Mouse (Mus musculus): ENCODE results near the gene Myo3b.

DNA sequence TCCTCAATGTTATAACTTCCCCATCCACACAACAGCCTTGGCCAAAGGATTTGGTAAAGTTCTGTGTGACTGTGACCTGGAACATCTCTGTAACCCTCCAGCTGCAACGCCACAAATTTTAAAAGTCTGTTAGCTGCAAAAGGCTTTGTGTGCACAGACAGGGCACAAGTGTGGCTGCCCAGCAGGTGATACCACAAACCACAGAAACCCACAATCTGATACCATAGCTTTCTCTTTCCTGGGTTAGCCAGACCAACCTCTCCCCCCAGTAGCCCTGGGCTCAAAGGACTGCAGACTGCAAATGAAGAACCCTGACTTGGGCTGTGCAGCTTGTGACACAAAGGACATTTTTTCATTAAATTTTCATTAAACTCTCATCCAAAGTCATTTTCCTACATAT, 424.7 kb downstream of the Myo3b start:
- TF ChIP-seq CTCF (IDR thresholded peaks at IDR 0.05; ENCODE audit: borderline replicate concordance, insufficient read depth, low read length), result no peak
- no peak for TF ChIP-seq POLR2A (IDR thresholded peaks at IDR 0.05; ENCODE audit: low read depth, low read length)

All from embryonic fibroblast, embryonic 13.5 days (primary cell).